Mouse (Mus musculus) R1 (cell line): Measurements from ENCODE around the gene Ccl24.
A peak's percentile ranks its signal among the peaks of the same experiment; 100 is the strongest.

Experiments used
- DNase-seq: peaks from one replicate; pipeline ENCODE4 v3.0.0-alpha.2; 2018; ENCODE audit warnings: low read depth, low spot score

Gene Ccl24

DNA sequence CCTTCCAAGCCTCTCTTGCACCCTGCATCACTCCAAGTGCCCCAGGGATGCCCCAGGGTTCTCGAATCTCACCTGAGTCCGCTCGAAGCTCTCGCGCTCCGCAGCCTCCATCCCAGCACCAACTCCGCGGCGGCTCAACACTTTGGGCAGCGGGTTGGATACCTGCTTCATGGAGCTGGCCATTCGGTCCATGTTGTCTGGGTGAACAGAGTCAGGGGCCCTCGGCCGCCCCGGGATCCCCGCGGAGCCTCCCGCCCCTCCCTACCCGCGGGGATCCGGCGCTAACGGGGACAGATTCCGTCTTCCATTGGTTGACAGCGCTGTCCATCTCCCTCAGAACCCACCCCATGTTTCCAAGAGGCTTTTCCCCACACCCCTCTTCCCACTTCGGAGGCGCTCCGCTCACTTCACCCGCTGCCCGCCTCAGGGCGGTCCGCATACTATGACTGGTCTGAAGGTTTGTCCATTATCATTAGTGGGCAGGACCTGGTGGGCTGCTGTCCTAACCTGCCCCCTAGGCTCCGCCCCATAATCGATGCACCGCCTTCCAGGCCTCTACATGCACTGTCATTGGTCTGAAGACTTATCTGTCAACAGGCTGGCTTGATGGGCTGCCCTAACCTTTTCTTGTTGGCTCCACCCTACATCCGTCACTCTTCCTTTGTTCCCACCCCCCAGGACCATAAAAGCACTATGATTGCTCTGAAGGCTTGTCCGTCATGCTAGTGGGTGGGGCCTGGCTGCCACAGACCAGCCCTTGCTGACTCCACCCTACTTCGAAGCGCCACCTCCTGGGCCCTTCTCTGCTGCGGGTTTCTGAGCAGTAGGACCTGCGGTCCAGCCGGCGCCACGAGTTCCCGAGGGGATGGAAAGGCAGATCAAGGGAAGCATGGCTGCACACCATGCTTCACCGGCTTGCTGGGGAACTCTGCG is 27.7 kb downstream of the Ccl24 start, which contains the start of gene Hip1:
Gene Hip1 (minus strand): TSS at position 256 of the 933 bp plus-strand sequence.
- DNase-seq = peak; percentile 100

GRCm38 (mm10) chr5:135544032-135544558 is 28.8 kb downstream of the Ccl24 start:
- DNase-seq = no peak

DNA sequence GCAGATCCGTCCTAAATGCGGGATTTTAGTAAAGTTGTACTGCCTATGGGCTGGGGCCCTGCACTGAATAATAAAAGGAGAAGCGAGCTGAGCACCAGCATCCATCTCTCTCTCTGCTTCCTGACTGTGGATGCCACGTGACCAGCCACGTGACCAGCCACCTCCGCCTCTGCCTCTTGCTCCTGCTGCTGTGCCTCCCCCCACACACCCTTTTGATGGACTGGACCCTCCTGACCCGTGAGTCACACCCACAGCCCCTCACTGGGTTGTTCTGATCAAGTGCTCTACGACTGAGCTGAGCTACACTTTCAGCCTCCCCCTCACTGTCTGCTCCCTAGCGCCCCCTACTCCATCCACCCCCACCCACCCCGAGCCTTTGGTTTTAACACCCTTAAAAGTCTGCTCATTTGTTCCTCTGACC is 35.0 kb downstream of the Ccl24 start:
- DNase-seq = peak; percentile 73

DNA sequence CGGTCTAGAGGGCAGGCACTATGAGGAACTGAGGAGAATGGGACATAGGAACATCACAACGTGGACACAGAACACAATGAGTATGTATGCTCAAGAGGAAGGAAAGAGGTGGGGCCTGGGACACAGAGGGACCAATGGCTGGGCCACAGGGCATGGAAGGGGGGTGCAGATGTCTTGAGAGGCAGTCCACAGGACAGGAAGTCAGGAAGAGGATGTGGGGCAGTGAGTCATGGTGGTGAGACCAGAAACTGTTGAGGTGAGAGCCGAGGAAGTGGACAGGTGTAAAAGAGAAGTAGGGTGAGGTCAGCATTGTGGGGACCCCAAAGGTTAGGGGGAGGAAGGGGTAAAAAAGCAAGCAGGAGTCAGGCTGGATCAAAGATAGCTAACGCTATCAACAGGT is 35.5 kb downstream of the Ccl24 start:
- DNase-seq = no peak

DNA sequence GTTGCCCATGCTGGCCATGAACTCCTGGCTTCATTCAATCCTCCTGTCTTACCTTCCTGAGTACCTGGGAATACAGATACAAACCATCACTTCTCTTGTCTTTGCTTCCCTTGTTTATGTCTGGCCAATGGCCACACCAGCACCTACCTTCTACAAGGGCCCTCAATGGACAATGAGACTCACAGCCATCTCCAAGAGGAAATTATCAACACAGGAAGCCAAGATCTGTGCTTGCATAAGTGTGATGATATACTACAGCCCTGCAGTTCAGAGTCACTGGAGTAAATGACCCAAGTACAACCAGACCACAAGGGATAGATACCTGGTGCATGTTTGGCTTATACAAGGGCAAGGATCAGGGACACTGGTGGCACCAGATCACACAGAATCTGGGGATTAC is 37.0 kb downstream of the Ccl24 start:
- DNase-seq = no peak

DNA sequence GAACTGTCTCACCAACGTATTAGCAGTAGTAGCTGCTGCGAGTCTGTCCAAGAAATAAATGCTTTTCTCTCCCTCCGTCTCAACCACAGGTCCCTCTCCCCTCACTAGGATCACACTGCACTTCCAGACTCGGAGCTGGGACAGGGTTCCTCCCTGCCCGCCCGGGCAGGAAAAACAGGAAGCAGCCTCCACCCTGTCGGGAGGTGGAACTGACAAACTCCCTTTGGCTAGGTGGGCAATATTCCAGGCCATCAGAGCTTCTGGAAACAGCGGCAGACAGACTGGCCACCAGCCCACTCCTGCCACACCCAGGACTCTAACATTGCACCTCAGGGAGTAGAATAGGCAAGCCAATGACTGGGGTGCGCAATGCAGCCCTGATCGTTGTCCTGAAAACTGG is 39.4 kb downstream of the Ccl24 start:
- DNase-seq = no peak

DNA sequence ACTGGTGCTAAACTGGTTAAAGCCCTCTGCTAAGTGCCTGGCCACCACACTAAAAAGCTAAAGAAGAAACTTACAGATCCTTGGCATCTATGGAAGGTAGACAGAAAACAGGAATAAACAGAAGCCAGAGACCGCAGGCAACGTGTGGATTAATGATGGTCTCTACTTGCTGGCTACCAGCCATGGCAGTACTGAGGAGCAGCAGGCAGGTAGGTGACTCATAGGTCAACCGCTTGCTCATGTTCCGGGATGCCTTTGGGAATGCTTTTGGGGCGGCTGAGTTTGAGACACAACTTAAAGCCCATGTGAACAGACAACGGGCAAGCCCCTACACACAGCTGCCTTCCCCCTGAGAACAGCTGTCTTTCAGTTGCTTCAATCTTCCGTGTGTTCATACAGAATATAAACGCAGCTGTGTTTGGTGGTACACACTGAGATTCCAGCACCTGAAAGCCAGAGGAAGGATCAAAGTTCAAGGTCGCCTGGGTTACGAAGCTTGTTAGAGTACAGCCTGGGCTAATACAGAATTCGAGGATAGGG is 41.5 kb downstream of the Ccl24 start:
- no peak for DNase-seq

GRCm38 (mm10) chr5:135529964-135530363 is 42.9 kb downstream of the Ccl24 start:
- no peak for DNase-seq

DNA sequence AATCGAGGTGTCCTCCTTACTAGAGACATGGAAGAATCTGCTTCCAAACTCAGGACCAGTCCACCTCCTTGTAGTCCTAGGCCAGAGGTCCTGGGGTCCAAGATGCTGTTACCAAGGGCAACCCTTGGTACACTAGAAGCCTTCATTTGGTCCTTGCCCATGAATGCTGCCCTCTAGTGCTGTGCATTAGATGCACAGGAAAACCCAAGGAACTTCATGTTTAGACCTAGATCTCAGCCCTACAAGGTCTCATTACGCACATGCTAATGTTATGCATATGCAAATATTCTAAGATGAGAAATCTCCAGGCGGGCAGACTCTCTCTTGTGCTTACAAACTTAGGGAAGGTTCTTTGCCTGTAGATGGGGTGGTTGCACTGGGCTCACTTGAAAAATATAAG is 43.5 kb downstream of the Ccl24 start:
- DNase-seq = peak; percentile 22

DNA sequence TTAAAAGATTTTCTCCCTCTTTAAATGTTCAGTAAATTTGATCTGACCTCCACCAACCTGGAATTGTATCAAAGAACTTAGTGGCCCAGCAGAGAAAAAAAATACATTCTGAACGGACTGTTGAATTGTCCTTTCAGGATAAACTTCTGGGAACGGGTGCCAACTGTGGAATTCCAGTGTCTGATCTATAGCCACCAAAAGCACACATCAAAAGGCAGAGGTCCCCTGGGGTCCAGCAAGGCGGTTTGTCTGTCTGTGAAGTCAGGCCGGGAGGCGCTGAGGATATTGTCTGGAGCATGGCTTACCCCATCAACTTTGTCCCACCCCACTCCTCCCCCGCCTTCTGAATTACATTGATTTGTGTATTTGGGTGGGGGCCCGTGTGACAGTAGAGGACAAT is 44.9 kb downstream of the Ccl24 start:
- DNase-seq = no peak

GRCm38 (mm10) chr5:135524660-135525560 is 47.9 kb downstream of the Ccl24 start:
- DNase-seq = no peak

- DNase-seq = no peak
Observed at GRCm38 (mm10) chr5:135524087-135524486, 48.8 kb downstream of the Ccl24 start.

DNA sequence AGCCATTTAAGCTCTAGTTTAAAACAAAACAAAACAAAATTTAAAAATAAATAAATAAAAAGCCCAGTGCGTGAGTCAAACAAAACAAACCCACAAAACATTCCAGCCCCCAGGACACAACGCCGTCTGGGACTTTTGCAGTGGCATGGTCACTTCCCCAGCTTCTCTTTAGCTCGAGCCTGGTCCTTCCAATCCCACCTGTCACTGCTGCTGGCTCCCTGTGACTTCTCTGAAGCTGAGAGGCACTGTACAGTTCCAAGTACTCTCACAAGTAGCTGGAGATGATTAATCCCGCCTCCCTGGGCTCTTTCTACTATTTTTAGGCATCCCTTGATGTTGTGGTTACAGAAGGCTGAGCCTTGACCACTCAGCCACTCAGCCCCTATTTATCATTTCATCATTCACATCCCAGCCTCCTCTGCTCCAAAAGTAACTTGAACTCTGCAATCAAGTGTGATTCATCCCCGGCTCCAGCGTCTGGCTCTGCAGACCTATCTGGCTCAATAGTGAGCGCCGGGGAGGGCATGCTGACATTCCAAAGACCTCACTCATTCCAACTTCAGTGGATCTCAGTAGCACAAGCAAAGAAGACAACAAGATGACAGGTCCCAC is 50.6 kb downstream of the Ccl24 start:
- no peak for DNase-seq
